Mouse (Mus musculus) thymus, postnatal 14 days (tissue): ENCODE measurements around the gene Taf8.

ENCODE experiments used
- DNase-seq: peaks from one replicate; pipeline ENCODE4 v3.0.0; 2021

The Taf8 gene

GRCm38 (mm10) chr17:47452886-47453285 is 49.2 kb downstream of the Taf8 start:
- DNase-seq = no peak

DNA sequence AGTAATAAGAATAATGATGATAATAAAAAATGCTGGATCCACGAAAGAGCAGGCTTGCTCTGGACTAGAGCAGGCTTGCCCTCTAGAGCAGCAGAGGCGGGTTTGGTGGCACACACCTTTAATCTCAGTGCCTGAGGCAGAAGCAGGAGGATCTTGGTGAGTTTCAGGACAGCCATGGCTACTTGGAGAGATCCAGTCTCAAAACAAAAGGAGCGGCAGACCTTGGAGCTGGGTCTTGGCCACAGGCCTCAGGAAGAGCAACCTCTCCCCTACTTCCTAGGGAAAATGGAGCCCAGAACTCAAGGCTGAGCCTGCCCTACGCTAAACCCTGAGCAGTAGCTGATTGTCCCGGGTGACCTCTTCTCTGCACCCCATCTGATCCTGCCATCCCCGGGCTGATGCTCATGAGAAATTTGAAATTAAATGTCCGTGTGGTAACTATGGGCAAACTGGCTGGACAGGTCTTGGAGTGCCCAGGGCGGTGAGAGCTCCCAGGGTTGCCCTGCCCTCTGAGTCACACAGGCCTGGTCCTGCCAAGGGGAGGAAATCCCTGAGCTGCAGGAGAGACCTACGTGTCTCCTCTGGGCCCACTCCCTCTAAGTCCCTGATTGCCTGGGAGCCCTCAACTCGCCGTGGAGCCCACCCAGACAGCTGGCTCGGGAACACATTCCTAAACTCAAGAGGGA is 51.1 kb downstream of the Taf8 start:
- DNase-seq = no peak

DNA sequence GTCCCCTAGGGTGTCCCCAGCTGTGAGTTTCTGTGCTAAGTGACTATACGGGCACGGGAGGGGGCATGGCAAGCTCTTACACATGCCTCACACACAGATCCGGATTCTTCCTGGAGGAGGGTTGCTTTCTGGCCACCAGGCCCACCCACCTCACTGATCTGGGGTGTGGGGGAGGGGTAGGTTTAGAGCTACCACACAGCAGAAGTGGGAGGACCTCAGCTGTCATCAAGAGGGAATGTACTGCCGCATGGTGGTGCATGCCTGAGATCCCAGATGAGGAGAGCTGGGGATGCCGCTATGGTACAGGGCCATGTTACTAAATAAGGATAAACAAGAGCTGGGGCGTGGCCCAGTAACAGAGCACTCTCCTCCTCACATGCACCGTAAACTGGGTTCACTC is 51.9 kb downstream of the Taf8 start:
- DNase-seq = no peak

GRCm38 (mm10) chr17:47449432-47449831 is 52.7 kb downstream of the Taf8 start:
- no peak for DNase-seq

- DNase-seq = no peak
Measured at GRCm38 (mm10) chr17:47448523-47449372, 53.3 kb downstream of the Taf8 start.

DNA sequence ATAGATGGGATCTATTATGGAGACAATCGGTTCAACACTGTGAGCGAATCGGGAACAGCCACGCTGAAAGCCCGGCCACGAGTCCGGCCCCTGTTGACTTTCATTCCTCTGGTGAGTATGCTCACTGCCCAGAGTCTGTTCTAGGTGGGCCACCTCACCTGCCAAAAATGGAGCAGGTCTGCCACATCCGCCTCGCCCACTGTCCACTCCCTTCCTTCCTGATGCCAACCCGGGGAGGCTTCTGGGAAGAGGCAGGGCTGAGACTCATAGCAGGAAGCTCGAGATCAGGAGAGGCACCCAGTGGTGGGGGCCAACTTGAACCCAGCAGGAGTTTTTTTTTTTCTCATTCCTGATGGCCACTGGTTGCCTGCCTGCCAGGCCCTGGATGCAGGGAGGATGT is 55.5 kb downstream of the Taf8 start:
- DNase-seq = no peak

- DNase-seq = no peak
Measured at GRCm38 (mm10) chr17:47446025-47446424, 56.1 kb downstream of the Taf8 start.

DNA sequence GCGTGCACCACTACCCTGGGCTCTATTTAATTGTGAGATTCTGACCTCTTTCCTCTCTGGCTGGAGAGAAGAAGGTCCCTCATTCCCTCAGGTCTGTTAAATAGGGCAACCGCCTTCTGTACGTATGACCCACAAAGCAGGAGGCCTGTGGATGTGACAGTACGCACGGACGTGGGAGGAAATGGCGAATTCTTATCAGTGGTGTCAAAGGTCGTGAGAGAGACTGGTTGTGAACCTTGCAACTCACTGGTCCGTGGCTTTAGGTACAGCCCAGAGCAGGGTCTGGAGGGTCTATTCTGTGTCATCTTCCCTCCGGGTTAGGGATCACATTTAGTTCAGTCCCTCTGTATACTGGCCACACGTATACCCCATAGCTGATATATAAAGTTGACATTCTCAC is 56.6 kb downstream of the Taf8 start:
- DNase-seq = no peak

DNA sequence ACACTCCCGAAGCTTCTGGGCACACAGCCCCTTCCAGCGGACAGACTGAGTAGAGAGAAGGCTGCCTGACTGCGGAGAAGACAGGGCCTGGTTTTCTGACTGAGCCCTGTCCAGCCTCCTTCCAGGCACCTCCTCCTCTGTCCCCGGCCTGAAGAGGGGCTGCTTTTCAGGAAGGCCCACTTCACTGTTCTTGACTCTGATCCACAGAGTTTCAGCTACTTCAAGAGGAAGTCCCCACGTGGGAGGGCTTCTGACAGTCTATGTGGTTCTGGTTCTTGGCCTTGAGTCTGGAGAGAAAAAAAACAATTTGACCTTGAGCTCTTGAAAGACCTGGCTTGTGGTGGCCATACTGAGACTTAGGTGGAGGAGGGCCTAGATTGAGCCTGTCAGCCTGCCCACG is 58.0 kb downstream of the Taf8 start:
- DNase-seq = no peak

GRCm38 (mm10) chr17:47442271-47442670 is 59.8 kb downstream of the Taf8 start:
- no peak for DNase-seq

GRCm38 (mm10) chr17:47441296-47442051 is 60.6 kb downstream of the Taf8 start:
- DNase-seq = no peak

DNA sequence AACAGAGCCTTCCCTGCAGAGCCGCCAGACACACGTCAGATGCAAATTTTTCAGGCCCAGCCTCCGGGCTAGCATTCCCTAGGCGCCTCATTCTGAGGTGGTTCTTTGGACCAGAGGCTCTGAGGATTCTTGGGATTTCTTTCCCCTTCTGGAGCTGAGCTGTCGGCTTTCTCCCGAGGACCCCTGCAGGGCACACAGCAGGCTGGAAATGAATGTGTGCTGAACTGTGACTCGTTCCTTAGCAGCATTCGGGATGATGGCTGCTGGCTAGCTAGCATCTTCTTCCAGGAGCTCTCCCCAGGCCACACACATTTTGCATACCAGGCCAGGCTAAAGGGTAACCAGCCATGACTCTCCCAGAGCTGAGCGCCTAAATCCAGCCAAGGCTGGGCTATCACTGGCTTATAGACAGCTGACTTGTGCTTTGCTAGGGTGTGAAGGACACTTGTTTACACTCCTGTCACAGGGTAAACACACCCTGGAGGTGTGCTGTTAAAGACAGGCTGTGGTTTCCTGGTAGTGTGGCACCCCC is 61.7 kb downstream of the Taf8 start:
- no peak for DNase-seq

DNA sequence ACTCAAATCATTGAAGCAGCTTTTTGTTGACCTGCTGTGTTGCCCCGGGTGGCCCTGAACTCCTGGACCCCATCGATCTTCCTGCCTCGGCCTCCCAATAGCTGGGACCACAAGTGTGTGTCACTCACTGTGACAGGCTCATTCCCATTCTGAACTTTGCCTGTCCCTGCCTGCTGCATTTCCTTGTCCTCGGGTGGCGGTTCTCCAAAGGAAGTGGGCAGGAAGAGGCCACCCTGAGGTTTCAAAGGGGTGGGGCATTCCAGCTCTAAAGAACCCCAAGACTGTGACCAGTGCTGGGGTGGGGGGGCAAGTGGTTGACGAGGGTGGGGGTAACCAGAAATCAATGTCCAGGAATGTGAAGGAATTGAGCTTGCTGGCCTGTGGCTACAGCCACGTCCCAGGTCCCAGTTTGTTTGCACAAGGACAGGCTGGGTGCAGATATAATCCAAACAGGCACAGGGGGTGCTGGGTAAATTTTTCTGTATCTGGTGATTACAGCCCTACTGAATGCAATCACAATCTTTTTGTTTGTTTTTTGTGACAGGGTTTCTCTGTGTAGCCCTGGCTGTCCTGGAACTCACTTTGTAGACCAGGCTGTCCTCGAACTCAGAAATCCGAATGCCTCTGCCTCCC is 62.6 kb downstream of the Taf8 start:
- no peak for DNase-seq

DNA sequence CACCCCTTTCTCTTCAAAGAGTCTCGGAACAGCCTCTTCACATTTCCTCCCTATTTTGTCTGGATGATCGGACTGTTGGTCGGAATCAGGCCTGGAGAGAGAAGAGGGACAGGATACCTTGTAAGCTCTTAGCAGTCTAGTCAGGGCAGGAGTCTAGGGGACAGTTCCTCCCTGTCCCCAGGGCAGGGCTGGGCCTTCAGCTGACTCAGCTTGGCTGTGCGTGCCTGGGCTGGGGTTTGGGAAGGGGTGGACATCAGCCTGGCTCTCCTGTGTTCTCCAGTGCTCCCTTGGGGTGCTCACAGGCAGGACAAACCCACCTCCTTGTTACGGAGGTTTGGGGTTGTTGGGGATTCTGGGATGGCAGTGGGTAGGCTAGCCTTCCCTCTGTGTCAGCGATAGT is 63.5 kb downstream of the Taf8 start:
- no peak for DNase-seq

GRCm38 (mm10) chr17:47436907-47437547 is 65.1 kb downstream of the Taf8 start, which contains the start of gene 1700001C19Rik:
1700001C19Rik (minus strand) TSS chr17:47437376.
- peak; percentile 18 for DNase-seq

GRCm38 (mm10) chr17:47436156-47436906 is 65.8 kb downstream of the Taf8 start, which contains the start of gene AI661453:
AI661453 (plus strand) TSS chr17:47436615.
- peak; percentile 17 for DNase-seq
